8 mouse cellular contexts compared by ENCODE assay signal in genomic region chr6:87850155-87850899, GRCm38 (mm10). TPM values are rescaled to one million over a fixed set of nuclear protein-coding genes. Genes with fewer than 3 reads are reported as not detected.
A peak's percentile ranks its signal among the peaks of the same experiment; 100 is the strongest.
DNase-seq lines count a peak whose midpoint lies in the region; ATAC-seq and TF ChIP-seq lines count a peak whose summit lies in the region.

No protein-coding gene starts in this region.

- no peaks in the 10 kb centered on the region for H3K9me3 ChIP-seq in forebrain, embryonic 12.5 days

- no peak for TF ChIP-seq CTCF in spleen, adult 2 months (IDR thresholded peaks at IDR 0.05; ENCODE audit: extremely low read depth, insufficient read depth, insufficient read length, insufficient replicate concordance)

- H3K36me3 ChIP-seq in forebrain, embryonic 12.5 days (replicated peaks), result peaks cover 14% of the 10 kb centered on the region
- H3K36me3 ChIP-seq in spleen, adult 2 months (ENCODE audit: control insufficient read depth, insufficient read depth, low read length), result peaks cover 9% of the 10 kb centered on the region

- intact Hi-C loops in heart, postnatal 25 days (cut with DNase I), result loop anchor here (2.0 kb wide), 1 partner anchor 36 kb away; the partner anchor contains the start of gene Copg1

- H3K9ac ChIP-seq in forebrain, embryonic 12.5 days, result peak overlapping the region; percentile 98

- peak overlapping the region; percentile 92 for H3K27ac ChIP-seq in forebrain, embryonic 12.5 days
- peak overlapping the region; percentile 98 for H3K27ac ChIP-seq in spleen, adult 2 months (ENCODE audit: insufficient read depth, low read length)

- under 1% methylated on average over 66 of the region's 73 CpGs for WGBS in forebrain, embryonic 12.5 days
- WGBS in spleen, adult 2 months, result under 1% methylated on average over 72 of the region's 73 CpGs

- peak; percentile 60 for ATAC-seq in cerebellum, adult (ENCODE audit: insufficient number of reproducible peaks, low FRiP score, low TSS enrichment)
- ATAC-seq in forebrain, embryonic 12.5 days (ENCODE audit: low FRiP score), result peak; percentile 82

- peak; percentile 20 to 40 for DNase-seq in left cerebral cortex, adult 18-20 months (ENCODE audit: low spot score in 2 of 2)
- no peak for DNase-seq in left cerebral cortex, adult 11 months (ENCODE audit: low spot score)
- peak; percentile 35 for DNase-seq in heart, postnatal 25 days (ENCODE audit: low spot score)
- peak; percentile 64 to 79 for DNase-seq in kidney, postnatal 4 days
- peak; percentile 54 for DNase-seq in lung, postnatal 36 days
- DNase-seq in spleen, adult 2 months (ENCODE audit: low read depth in 1 of 2, low spot score in 2 of 2), result peak in 1 of 2 experiments; percentile 38

- no peaks in the 10 kb centered on the region for H3K27me3 ChIP-seq in forebrain, embryonic 12.5 days
- no peaks in the 10 kb centered on the region for H3K27me3 ChIP-seq in spleen, adult 2 months (ENCODE audit: control insufficient read depth, insufficient read depth, low read length)

- peak overlapping the region; percentile 81 for H3K4me2 ChIP-seq in forebrain, embryonic 12.5 days

- no peak for TF ChIP-seq POLR2A in spleen, adult 2 months (IDR thresholded peaks at IDR 0.05; ENCODE audit: low read depth, low read length)

- H3K4me3 ChIP-seq in forebrain, embryonic 12.5 days (replicated peaks), result peak overlapping the region; percentile 91
- peak overlapping the region; percentile 96 for H3K4me3 ChIP-seq in spleen, adult 2 months (ENCODE audit: extremely low read depth, insufficient read depth, insufficient read length)

- H3K4me1 ChIP-seq in forebrain, embryonic 12.5 days, result peaks cover 28% of the 10 kb centered on the region
- H3K4me1 ChIP-seq in spleen, adult 2 months (ENCODE audit: control insufficient read depth, insufficient read depth, insufficient read length), result peaks cover 3% of the 10 kb centered on the region

RNA-seq across cellular contexts. Expression of gene Cnbp, which starts 0.6 kb away (rescaled TPM):
- 100 to 1,000 TPM; 276 to 291 TPM for total RNA-seq in left cerebral cortex, adult 18-20 months (2021)
- 1,030 and 1,055 TPM in 2 replicates for polyA plus RNA-seq in forebrain, embryonic 12.5 days (2016; fragmentation: Nextera tagmentation; extraction: Ambion mirVana)
- total RNA-seq in heart, postnatal 25 days (2021), result 100 to 1,000 TPM; 279 to 311 TPM
- 123 and 129 TPM in 2 replicates for polyA plus RNA-seq in spleen, adult 2 months (2012; rRNA removed)

RNA-seq across cellular contexts. Expression of gene Isy1, which starts 11.7 kb away (rescaled TPM):
- total RNA-seq in left cerebral cortex, adult 18-20 months (2021), result 10 to 100 TPM; 28.0 to 34.2 TPM
- polyA plus RNA-seq in forebrain, embryonic 12.5 days (2016; fragmentation: Nextera tagmentation; extraction: Ambion mirVana), result 68.1 and 71.2 TPM in 2 replicates
- 10 to 100 TPM; 19.5 to 21.9 TPM for total RNA-seq in heart, postnatal 25 days (2021)
- polyA plus RNA-seq in spleen, adult 2 months (2012; rRNA removed), result 17.8 and 31.4 TPM in 2 replicates

RNA-seq across cellular contexts. Expression of gene Gm45140, which starts 14.7 kb away (rescaled TPM):
- 1 to 10 TPM in 1 of 2 experiments, under 1 TPM in 1; 0.53 to 2.2 TPM for total RNA-seq in left cerebral cortex, adult 18-20 months (2021)
- 3.2 and 3.3 TPM in 2 replicates for polyA plus RNA-seq in forebrain, embryonic 12.5 days (2016; fragmentation: Nextera tagmentation; extraction: Ambion mirVana)
- 1 to 10 TPM; 1.2 to 1.6 TPM for total RNA-seq in heart, postnatal 25 days (2021)
- polyA plus RNA-seq in spleen, adult 2 months (2012; rRNA removed), result 0.73 and 1.3 TPM in 2 replicates

RNA-seq across cellular contexts. Expression of gene Copg1, which starts 37.3 kb away (rescaled TPM):
- total RNA-seq in left cerebral cortex, adult 18-20 months (2021), result 100 to 1,000 TPM; 233 to 239 TPM
- 142 and 153 TPM in 2 replicates for polyA plus RNA-seq in forebrain, embryonic 12.5 days (2016; fragmentation: Nextera tagmentation; extraction: Ambion mirVana)
- total RNA-seq in heart, postnatal 25 days (2021), result 10 to 100 TPM; 42.6 to 46.1 TPM
- 35.5 and 37.3 TPM in 2 replicates for polyA plus RNA-seq in spleen, adult 2 months (2012; rRNA removed)

RNA-seq across cellular contexts. Expression of gene Rab43, which starts 38.4 kb away (rescaled TPM):
- total RNA-seq in left cerebral cortex, adult 18-20 months (2021), result 10 to 100 TPM; 12.9 to 23.7 TPM
- polyA plus RNA-seq in forebrain, embryonic 12.5 days (2016; fragmentation: Nextera tagmentation; extraction: Ambion mirVana), result 7.7 and 9.2 TPM in 2 replicates
- total RNA-seq in heart, postnatal 25 days (2021), result 10 to 100 TPM; 12.5 to 15.7 TPM
- 102 and 110 TPM in 2 replicates for polyA plus RNA-seq in spleen, adult 2 months (2012; rRNA removed)
